Mouse (Mus musculus) heart, postnatal 0 days (tissue): ENCODE measurements at regions not wholly inside any gene's neighbourhood (a gene's known extent, or its start where the extent isn't known, plus 50 kb on each side); places are given as distances from the start of the nearest gene placed in this dataset.

ENCODE experiments used
- CTCF ChIP-seq: IDR thresholded peaks from 2 replicates; pipeline ENCODE4 v1.5.1; 2016; ENCODE audit warnings: antibody characterized with exemption, control low read depth, low read depth
- EP300 ChIP-seq: IDR thresholded peaks from 2 replicates; pipeline ENCODE4 v1.6.1; 2016; ENCODE audit warnings: antibody characterized with exemption, low read depth

- TF ChIP-seq CTCF: no peak
- TF ChIP-seq EP300: no peak
Measured at GRCm38 (mm10) chr9:43427007-43427406, 116.4 kb downstream of the Trim29 start.
